Mouse (Mus musculus): Measurements from ENCODE around the gene Fbxw4. TPM values are rescaled to one million over a fixed set of nuclear protein-coding genes. Genes with fewer than 3 reads are reported as not detected.

The Fbxw4 gene
- total RNA-seq, 2 experiments from 2014 or later = 31.6 to 36.4 TPM

GRCm38 (mm10) chr19:45615415-45616213 lies 44.5 kb downstream of the Fbxw4 start:
- no peak for DNase-seq (ENCODE audit: low spot score in 2 of 2)

DNA sequence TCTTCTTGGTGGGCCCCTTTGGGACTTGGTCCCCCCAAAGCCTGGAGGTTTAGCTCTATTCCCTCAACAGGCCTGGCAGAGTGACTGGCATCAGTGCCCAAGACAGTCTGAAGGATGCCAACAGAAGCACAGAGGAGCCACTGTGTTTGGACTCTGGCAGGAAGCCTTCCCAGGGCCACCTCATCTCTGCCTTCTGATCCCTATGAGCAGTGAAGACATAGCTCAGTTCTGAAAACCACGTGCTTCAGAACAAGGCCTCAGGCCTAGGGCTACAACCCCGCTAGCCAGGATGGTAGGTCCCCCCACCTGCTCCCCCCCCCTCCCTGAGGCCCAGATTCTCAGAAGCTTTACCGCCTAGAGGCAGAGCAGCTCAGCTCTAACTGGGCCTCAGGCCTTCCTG lies 45.2 kb downstream of the Fbxw4 start:
- no peak for DNase-seq (ENCODE audit: low spot score in 2 of 2)

- no peak for DNase-seq (ENCODE audit: low spot score in 2 of 2)
Observed at GRCm38 (mm10) chr19:45614375-45614774, 45.7 kb downstream of the Fbxw4 start.

DNA sequence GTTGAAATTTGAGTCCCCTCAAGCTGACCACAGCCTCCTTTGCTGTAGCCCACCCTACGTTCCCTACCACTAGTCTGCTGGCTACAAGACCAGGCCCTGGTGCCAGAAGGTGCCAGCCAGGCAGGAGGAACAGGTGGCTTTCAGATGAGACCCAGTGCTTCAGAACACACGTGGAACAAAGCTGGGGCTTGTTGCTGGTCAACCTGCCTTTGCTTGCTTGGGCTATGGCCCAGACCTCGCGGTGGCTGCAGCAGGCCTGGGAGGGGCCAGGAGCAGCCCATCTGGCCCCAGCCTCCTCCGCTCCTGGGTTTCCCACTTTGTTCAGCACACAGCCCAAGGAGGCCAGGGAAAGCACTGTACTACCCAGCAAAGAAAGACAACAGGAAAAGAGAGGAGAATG lies 49.3 kb downstream of the Fbxw4 start:
- DNase-seq (ENCODE audit: low spot score in 2 of 2) = no peak

DNA sequence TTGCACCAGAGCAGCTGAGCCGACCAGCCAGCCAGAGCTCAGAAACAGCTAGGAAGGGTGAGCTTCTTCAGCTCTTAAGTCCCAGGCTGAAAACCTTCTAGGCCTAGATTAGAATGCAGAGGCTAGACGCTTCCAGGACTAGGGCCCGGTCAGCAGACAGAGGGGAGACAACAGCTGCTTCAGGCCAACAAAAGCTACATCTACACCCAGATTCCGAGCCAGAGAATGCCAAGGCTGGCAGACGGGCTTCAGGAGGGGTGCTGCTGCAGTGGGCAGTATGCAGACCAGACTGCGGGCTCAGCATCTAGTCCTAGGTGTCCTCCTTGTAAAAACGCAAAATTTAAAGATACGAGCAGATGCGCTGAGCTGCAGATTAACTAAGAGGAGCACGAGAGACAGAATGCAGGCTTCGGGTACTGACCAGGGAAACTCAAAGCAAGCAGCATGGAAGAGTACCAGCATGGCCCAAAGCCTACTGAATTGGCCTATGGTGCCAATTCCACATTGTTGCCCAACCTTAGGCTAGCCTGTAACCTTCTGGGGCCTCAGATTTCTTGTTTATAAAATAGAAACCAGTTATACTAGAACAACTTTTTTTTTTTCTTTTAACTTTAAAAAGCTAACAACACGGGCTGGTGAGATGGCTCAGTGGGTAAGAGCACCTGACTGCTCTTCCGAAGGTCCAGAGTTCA lies 51.3 kb downstream of the Fbxw4 start:
- no peak for DNase-seq (ENCODE audit: low spot score in 2 of 2)

DNA sequence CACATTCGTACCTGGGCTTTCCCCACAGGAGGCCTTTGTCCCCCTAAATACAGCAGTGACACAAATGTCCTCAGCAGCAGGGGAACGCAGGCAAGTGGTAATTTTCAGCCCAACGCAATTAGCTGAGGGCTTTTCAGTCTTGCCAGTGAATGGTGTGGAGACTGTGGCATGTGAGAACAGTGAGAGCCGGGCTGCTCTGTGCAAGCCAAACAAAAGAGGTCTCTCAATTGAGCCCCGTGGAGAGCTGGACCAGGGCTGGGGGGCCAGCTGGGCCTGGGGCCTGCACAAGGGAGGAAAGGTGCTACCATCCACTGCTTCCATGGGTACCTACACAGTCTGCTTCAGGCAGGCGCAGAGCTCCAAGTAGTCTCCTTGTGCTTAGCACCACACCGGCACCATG lies 52.6 kb downstream of the Fbxw4 start:
- no peak for DNase-seq (ENCODE audit: low spot score in 2 of 2)

- DNase-seq (ENCODE audit: low spot score in 2 of 2) = no peak
Observed at GRCm38 (mm10) chr19:45606701-45607100, 53.4 kb downstream of the Fbxw4 start.

DNA sequence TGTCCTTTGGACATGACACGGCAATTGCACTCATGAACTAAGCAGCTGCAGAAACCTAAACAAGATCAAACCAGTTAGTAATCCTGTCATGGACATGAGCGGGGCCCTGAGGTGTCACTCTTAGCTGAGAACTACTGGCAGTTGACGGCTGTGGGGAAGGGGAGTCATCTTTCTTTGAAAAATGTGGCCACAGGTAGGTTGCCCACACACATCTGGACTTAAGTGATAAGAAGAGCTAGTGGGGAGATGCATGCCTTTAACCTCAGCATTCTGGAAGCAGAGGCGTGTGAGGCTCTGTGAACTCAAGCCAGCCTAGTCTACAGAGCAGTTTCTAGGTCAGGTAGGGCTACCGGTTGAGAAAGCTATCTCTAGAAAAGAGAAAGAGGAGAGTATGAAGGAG lies 57.5 kb downstream of the Fbxw4 start:
- DNase-seq (ENCODE audit: low spot score in 2 of 2) = no peak

DNA sequence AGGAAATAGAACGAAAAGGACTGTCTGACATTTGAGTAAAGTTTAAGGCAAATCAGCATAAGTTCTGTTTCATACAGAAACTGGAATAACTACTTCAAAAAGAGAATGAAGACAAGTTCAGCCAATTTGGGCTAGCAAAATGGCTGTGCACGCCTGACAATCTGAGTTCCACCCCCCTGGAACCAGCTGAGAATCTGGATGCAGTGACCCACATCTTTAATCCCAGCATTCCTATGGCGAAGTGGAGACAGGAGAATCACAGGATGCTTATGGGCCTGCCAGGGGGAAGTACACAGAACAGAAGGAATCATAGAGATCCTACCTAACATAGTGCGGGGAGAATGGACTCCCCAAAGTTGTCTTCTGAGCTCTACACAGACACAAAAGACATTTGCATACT lies 63.0 kb downstream of the Fbxw4 start:
- no peak for DNase-seq (ENCODE audit: low spot score in 2 of 2)

- no peak for DNase-seq (ENCODE audit: low spot score in 2 of 2)
Observed at GRCm38 (mm10) chr19:45596434-45596833, 63.7 kb downstream of the Fbxw4 start.

DNA sequence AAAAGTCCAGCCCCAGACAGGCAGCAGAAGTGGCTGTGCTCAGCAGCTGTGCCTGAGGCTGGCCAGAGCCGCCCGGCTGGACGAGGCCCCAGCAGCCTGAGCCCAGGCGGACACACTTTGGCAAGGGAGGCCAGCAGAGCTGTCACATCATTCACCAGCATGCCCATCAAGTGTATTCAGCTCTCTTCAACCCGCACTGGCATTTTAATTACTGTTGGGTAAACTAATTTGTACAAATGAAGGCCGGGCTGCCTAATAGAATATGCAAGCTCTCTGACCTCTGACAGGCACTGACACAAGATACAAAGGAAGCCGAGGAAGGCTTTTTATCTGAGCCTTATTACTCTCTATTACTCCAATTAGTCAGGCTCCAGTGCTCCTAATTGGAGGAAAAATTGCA lies 64.1 kb downstream of the Fbxw4 start:
- no peak for DNase-seq (ENCODE audit: low spot score in 2 of 2)

DNA sequence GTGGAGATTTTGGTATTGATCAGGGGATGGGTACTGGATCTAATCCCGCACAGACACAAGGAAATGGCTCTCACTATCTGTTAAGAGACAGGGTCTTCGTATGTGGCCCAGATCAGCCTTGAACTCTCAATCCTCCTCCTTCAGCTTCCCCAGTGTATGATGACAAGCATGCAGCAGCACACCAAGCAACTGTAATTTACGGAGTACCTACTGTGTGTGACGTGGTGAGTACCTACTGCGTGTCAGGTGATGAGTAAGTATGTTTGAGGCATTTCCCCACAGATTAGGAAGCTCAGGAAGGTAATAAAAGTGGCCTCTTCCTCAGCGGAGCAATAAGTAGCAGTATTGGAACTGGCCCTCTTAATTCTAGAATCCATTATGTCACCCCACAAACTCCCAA lies 64.6 kb downstream of the Fbxw4 start:
- DNase-seq (ENCODE audit: low spot score in 2 of 2) = no peak

- no peak for DNase-seq (ENCODE audit: low spot score in 2 of 2)
Observed at GRCm38 (mm10) chr19:45594079-45594478, 66.0 kb downstream of the Fbxw4 start.

DNA sequence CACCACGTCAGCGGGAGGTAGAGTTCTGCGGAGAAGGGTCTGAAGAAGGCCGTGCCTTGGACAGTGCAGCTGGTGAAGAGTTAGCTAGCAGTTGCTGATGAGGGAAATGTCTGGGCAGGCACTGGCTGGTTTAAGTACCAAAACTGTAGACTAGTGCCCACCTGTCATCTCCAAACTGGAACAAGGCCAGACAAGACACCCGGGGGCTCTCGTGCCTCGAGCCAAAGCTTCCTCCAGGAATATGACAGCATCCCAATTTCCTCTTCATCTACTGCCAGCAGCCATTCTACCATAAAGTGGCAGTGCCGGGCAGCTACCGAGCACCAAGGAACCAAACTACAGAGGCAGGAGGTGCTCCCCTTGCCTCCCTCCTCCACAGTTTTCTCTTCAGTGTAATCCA lies 67.2 kb downstream of the Fbxw4 start:
- DNase-seq (ENCODE audit: low spot score in 2 of 2) = no peak

DNA sequence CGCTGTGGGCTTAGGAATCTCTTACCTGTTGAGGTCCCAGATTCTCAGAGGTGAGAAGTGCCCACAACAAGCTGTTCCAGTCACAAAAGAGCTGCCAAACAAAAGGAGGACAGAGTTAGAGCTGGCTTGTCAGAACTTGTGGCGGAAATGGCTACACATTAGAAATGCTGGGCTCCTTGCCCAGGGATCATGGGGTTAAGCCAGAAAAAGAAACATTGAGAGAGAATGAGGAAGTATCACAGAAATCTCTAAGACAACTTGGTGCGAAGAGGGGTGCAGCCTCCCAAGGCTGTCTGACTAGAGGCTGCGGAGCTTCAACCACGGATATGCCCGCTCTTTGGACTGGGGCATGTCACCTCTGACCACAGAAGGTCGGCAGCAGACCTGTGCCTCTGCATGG lies 68.4 kb downstream of the Fbxw4 start:
- no peak for DNase-seq (ENCODE audit: low spot score in 2 of 2)

- no peak for DNase-seq (ENCODE audit: low spot score in 2 of 2)
Observed at GRCm38 (mm10) chr19:45589761-45590160, 70.4 kb downstream of the Fbxw4 start.

- DNase-seq (ENCODE audit: low spot score in 2 of 2) = no peak
Observed at GRCm38 (mm10) chr19:45587509-45588292, 72.4 kb downstream of the Fbxw4 start.

- DNase-seq (ENCODE audit: low spot score in 2 of 2) = no peak
Observed at GRCm38 (mm10) chr19:45586850-45587249, 73.3 kb downstream of the Fbxw4 start.

DNA sequence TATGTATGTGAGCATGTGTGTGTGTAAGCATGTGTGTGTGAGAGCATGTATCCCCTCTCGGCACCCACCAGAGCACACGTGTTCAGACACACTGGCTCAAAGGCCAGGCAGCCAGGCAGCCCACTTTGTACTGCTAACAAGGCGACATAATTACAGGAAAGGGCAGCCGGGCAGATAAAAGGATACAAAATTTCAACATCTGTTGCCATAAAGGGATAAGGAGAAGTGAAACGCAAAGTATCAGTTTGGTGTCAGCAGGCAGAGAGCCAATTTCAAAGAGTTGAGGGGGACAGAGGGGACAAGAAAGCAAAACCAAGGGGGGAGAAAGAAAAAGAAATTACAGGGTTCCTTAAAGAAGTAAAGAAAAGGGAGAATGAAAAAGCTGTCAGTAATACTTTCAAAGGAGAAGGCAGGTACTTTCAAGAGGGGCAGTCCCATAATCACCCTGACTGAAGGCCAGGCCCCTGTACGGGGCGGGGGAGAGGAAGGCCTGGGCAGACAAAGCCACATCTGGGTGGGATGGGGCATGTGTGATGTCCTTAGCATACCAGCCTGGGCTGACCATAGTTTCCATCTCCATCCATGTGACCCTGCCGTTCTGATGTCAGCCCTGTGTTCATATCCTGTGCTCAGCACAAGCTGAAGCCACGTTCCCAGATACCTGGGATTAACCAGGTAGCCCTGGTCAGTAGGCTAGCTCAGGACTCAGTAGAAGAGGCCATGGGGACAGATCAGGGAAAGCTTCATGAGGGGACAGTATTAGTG lies 75.1 kb downstream of the Fbxw4 start:
- no peak for DNase-seq (ENCODE audit: low spot score in 2 of 2)

DNA sequence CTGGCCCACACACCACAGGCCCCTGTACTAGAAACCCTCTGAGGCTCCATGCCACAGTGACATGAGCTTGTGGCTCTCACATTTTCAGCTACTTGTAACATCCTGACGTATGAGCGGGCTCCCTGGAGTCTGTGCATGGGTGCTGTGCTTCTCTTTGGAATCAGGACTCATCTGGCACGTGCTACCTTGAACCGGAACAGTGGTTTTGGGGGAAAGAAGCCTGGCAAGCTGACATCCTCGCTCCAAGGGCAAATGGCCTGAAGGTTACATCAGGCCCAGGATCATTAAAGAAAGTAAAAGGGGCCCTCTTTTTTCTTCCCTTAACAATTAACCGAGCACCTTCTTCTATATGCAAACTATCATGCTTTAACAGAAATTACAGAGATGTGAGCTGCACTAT lies 77.0 kb downstream of the Fbxw4 start:
- DNase-seq (ENCODE audit: low spot score in 2 of 2) = no peak

DNA sequence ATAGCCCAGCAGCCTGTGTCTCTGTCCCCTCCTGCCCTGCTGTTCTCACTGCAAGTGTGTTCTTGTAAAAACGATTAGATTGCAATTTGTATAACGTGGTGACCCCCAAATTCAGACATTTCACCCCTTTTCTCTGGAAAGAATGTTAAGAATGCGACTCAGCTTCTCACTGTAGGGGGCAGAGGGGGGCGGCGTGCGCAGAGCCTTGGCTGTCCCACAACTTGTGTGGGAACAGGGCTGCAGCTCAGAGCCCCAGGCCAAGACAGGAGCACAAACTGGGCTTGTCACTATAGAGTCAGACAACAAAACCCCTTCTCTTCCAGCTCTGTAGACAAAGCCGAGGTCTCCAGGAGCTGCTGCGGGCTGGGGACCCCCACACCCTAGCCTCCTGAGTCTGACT lies 78.0 kb downstream of the Fbxw4 start:
- no peak for DNase-seq (ENCODE audit: low spot score in 2 of 2)
